Mouse (Mus musculus): ENCODE measurements around the gene Eif2s1. TPM values are rescaled to one million over a fixed set of nuclear protein-coding genes. Genes with fewer than 3 reads are reported as not detected.
"Not testable (repeated sequence)": the region's sequence is repeated elsewhere in the genome, so short reads cannot be mapped to it uniquely, and the experiment has no call there.

Gene Eif2s1
- polyA plus RNA-seq, 1 experiment from 2014 or later, result 186 TPM

GRCm38 (mm10) chr12:78918227-78919078, 56.8 kb downstream of the Eif2s1 start:
- H3K4me2 ChIP-seq (replicated peaks), result peak overlapping the region; percentile 34
- H3K4me1 ChIP-seq, result 0 out of 2 replicates have a peak, but pooled peaks cover 3% of the 10 kb centered on the region

DNA sequence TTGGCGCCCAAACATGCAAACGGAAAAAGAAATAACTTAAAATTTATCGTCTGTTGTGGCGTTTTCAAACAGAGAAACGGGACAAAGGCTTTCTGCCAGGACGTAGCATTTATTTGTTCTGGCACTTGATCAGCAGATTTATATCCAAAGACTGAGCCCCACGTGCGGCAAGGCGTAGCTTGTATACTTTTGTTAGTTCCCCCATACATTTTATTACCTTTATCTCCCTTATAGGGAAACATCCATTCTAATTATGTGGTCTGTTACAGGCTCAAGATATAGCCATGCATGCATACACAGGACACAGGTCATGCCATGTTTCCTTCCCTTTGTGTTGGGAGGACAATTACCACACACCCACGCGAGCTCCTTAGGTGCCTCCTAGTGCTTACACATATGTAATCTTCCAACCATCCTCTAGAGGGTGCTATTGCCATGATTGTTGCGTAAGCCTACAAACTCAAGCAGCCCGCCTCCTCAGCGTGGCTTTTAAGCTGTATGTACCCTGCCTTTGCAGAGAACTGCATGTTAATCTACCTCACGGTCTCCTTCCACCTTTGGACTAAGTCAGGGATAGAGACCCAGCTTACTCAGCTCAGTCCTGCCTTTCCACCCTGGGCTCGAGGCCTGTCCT, 57.6 kb downstream of the Eif2s1 start:
- Histone ChIP-seq H3K4me1 (0 out of 2 replicates have a peak, but pooled peaks cover 3% of the 10 kb centered on the region), H3K27ac (replicated peaks) (no peak overlapping the region), H3K36me3 (no peaks in the 10 kb centered on the region), H3K9me3 (no peaks in the 10 kb centered on the region), H3K9ac (replicated peaks) (no peak overlapping the region), H3K4me3 (no peak overlapping the region), H3K4me2 (replicated peaks) (0 out of 2 replicates have a peak overlapping the region, but pooled peaks have one; percentile 7), H3K27me3 (peaks cover 7% of the 10 kb centered on the region)
- ATAC-seq (ENCODE audit: low FRiP score, low read depth), result peak; percentile 54; the same call in 1 of the 2 replicates
- 34% methylated on average over 16 of the region's 16 CpGs for WGBS

More at GRCm38 (mm10) chr12:78918227-78919078, 56.8 kb downstream of the Eif2s1 start:
- Histone ChIP-seq H3K27ac (replicated peaks) (no peak overlapping the region), H3K9ac (replicated peaks) (no peak overlapping the region), H3K27me3 (peaks cover 14% of the 10 kb centered on the region), H3K9me3 (no peaks in the 10 kb centered on the region), H3K36me3 (no peaks in the 10 kb centered on the region), H3K4me3 (no peak overlapping the region)
- peak; percentile 65 for ATAC-seq (ENCODE audit: low FRiP score, low read depth)
- WGBS, result 15% methylated on average over 11 of the region's 11 CpGs

DNA sequence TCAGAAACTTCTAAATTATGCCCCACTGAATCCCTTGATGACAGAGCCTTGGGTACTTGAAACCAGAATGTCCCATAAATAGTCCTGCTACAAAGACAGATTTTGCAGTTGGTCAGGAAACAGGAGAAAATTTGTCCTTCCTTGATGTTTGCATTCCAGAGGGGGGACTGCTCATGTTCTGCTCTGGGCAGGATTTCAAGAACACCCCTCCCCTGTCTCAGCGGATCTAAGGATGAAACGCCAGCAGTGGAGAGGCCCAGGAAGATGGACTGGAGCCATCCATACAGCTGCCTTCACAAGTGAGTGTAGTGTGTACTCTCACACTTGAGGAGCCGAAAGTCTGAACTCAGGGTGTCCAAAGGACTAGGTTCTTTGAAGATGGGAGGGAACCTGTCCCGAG, 59.8 kb downstream of the Eif2s1 start:
- no peak for ATAC-seq (ENCODE audit: low FRiP score, low read depth)
- no peak overlapping the region for H3K27ac ChIP-seq (replicated peaks)
- no peaks in the 10 kb centered on the region for H3K9me3 ChIP-seq
- no peaks in the 10 kb centered on the region for H3K27me3 ChIP-seq
- H3K4me2 ChIP-seq (replicated peaks), result no peak overlapping the region
- H3K36me3 ChIP-seq, result no peaks in the 10 kb centered on the region
- 0 out of 2 replicates have a peak, but pooled peaks cover 3% of the 10 kb centered on the region for H3K4me1 ChIP-seq
- no peak overlapping the region for H3K9ac ChIP-seq (replicated peaks)
- H3K4me3 ChIP-seq, result no peak overlapping the region
- WGBS, result 83% methylated on average over 4 of the region's 4 CpGs

DNA sequence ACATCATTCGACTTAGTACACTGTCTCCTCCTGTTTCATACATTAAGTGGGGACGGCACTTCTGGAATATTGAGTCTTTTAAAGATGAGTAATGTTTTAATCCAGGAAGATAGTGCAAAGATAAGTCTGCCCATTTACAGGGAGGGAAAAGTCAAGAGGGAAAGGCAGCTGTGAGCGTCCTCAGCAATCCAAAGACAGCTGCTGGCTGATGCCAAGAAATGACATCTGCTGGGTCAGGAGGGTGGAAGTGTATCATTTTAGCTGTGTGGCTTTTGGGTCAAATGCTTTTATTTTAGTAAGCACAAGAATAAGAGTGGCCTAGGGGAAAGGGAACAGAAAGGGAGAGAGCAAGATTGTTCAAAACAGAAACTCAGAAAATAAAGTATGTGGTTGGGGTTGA, 60.4 kb downstream of the Eif2s1 start:
- no peaks in the 10 kb centered on the region for H3K9me3 ChIP-seq
- 0 out of 2 replicates have a peak, but pooled peaks cover 3% of the 10 kb centered on the region for H3K4me1 ChIP-seq
- no peak overlapping the region for H3K9ac ChIP-seq (replicated peaks)
- H3K4me3 ChIP-seq, result no peak overlapping the region
- no peaks in the 10 kb centered on the region for H3K27me3 ChIP-seq
- no peak overlapping the region for H3K27ac ChIP-seq (replicated peaks)
- H3K36me3 ChIP-seq, result no peaks in the 10 kb centered on the region
- 72% methylated on average over 3 of the region's 3 CpGs for WGBS
- ATAC-seq (ENCODE audit: low FRiP score, low read depth), result no peak
- no peak overlapping the region for H3K4me2 ChIP-seq (replicated peaks)

- H3K27ac ChIP-seq (replicated peaks); H3K4me1 ChIP-seq; H3K4me3 ChIP-seq; H3K36me3 ChIP-seq; H3K9ac ChIP-seq (replicated peaks); H3K9me3 ChIP-seq; H3K4me2 ChIP-seq (replicated peaks); ATAC-seq (ENCODE audit: low FRiP score, low read depth); H3K27me3 ChIP-seq: not testable (repeated sequence)
Observed at GRCm38 (mm10) chr12:78922977-78923376, 61.4 kb downstream of the Eif2s1 start.

- H3K4me3 ChIP-seq, result no peak overlapping the region
- WGBS, result 91% methylated on average over 7 of the region's 7 CpGs
- no peak for ATAC-seq (ENCODE audit: low FRiP score, low read depth)
Observed at GRCm38 (mm10) chr12:78923539-78924189, 62.0 kb downstream of the Eif2s1 start.

GRCm38 (mm10) chr12:78927287-78927686, 65.7 kb downstream of the Eif2s1 start:
- Histone ChIP-seq H3K9ac (replicated peaks) (no peak overlapping the region), H3K4me2 (replicated peaks) (no peak overlapping the region), H3K27me3 (no peaks in the 10 kb centered on the region), H3K4me1 (no peaks in the 10 kb centered on the region), H3K36me3 (no peaks in the 10 kb centered on the region), H3K27ac (replicated peaks) (no peak overlapping the region), H3K9me3 (no peaks in the 10 kb centered on the region), H3K4me3 (no peak overlapping the region)
- WGBS, result 79% methylated on average over 5 of the region's 5 CpGs
- no peak for ATAC-seq (ENCODE audit: low FRiP score, low read depth)

More at GRCm38 (mm10) chr12:78923539-78924189, 62.0 kb downstream of the Eif2s1 start:
- Histone ChIP-seq H3K27ac (replicated peaks) (no peak overlapping the region), H3K9ac (replicated peaks) (no peak overlapping the region), H3K36me3 (no peaks in the 10 kb centered on the region), H3K27me3 (no peaks in the 10 kb centered on the region), H3K4me1 (0 out of 2 replicates have a peak, but pooled peaks cover 3% of the 10 kb centered on the region), H3K4me2 (replicated peaks) (no peak overlapping the region), H3K9me3 (no peaks in the 10 kb centered on the region)

GRCm38 (mm10) chr12:78929900-78930299, 68.3 kb downstream of the Eif2s1 start:
- no peak overlapping the region for H3K9ac ChIP-seq (replicated peaks)
- no peak overlapping the region for H3K4me2 ChIP-seq (replicated peaks)
- H3K9me3 ChIP-seq, result no peaks in the 10 kb centered on the region
- 97% methylated on average over 1 of the region's 1 CpGs for WGBS
- no peaks in the 10 kb centered on the region for H3K27me3 ChIP-seq
- no peak for ATAC-seq (ENCODE audit: low FRiP score, low read depth)
- H3K4me3 ChIP-seq, result no peak overlapping the region
- H3K27ac ChIP-seq (replicated peaks), result no peak overlapping the region
- H3K4me1 ChIP-seq, result no peaks in the 10 kb centered on the region
- no peaks in the 10 kb centered on the region for H3K36me3 ChIP-seq

DNA sequence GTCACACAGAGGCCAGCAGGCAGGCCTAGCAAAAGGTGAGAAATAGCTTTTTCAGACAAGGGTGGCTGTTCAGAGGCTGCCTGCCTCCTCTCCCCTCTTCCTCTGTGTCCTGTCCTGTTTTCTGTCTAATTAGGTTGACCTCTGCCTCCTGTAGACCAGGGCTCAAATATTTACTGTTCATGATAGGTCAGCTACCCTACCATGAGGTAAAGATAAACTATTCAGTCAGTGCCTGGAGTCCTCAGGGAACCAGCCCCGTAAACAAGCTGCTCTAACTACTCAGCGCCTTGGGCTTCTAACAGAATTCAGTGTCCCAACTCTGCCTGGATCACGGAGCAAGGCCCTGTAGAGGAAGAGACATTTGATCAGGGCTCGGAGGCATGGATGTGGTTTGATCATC, 74.9 kb downstream of the Eif2s1 start:
- Histone ChIP-seq H3K36me3 (no peaks in the 10 kb centered on the region), H3K27me3 (no peaks in the 10 kb centered on the region), H3K4me1 (no peaks in the 10 kb centered on the region), H3K4me2 (replicated peaks) (no peak overlapping the region), H3K4me3 (no peak overlapping the region), H3K9ac (replicated peaks) (no peak overlapping the region), H3K27ac (replicated peaks) (no peak overlapping the region), H3K9me3 (no peaks in the 10 kb centered on the region)
- WGBS, result 65% methylated on average over 4 of the region's 4 CpGs
- no peak for ATAC-seq (ENCODE audit: low FRiP score, low read depth)

Other genes with a start within 250 kb of the Eif2s1 start
- not detected in 2 replicates for gene Fam71d, start 170.3 kb upstream of the Eif2s1 start, polyA plus RNA-seq (2016; fragmentation: Nextera tagmentation; extraction: Ambion mirVana)
- gene Mpp5, start 112.9 kb upstream of the Eif2s1 start, polyA plus RNA-seq (2016; fragmentation: Nextera tagmentation; extraction: Ambion mirVana), result 24.0 and 24.2 TPM in 2 replicates
- gene Atp6v1d, start 181 bp upstream of the Eif2s1 start, polyA plus RNA-seq (2016; fragmentation: Nextera tagmentation; extraction: Ambion mirVana), result 88.9 and 98.0 TPM in 2 replicates
- gene Plek2, start 45.1 kb downstream of the Eif2s1 start, polyA plus RNA-seq (2016; fragmentation: Nextera tagmentation; extraction: Ambion mirVana), result 1.4 and 2.3 TPM in 2 replicates
- 17.3 and 21.4 TPM in 2 replicates for gene Tmem229b, start 145.8 kb downstream of the Eif2s1 start, polyA plus RNA-seq (2016; fragmentation: Nextera tagmentation; extraction: Ambion mirVana)
- 8.1 and 8.2 TPM in 2 replicates for gene Plekhh1, start 167.3 kb downstream of the Eif2s1 start, polyA plus RNA-seq (2016; fragmentation: Nextera tagmentation; extraction: Ambion mirVana)
- gene Pigh, start 227.8 kb downstream of the Eif2s1 start, polyA plus RNA-seq (2016; fragmentation: Nextera tagmentation; extraction: Ambion mirVana), result 26.2 and 30.4 TPM in 2 replicates